Mouse (Mus musculus) CD4-positive naive resting alpha-beta T cell, adult 76 days (primary cell): ENCODE results near the gene Gm45021. TPM values are rescaled to one million over a fixed set of nuclear protein-coding genes. Genes with fewer than 3 reads are reported as not detected.

Source experiments
- total RNA-seq: library from RNA; stranded (reverse); gene quantifications from one replicate; pipeline ENCODE4 v1.2.4, GENCODE M21; 2023

Gene Gm45021
- total RNA-seq = not detected

GRCm38 (mm10) chr6:48589194-48589750 lies at the start of gene Gm45021:
Gene Gm45021, plus strand, starts transcription at chr6:48589610.

GRCm38 (mm10) chr6:48554280-48555103 lies 34.9 kb upstream of the Gm45021 start, which contains the start of gene Lrrc61:
Gene Lrrc61, plus strand, starts transcription at chr6:48554796.

GRCm38 (mm10) chr6:48572572-48573061 lies 16.8 kb upstream of the Gm45021 start, which contains the start of gene Rarres2:
Gene Rarres2, minus strand, starts transcription at chr6:48572789.

GRCm38 (mm10) chr6:48593158-48594042 lies 4.0 kb downstream of the Gm45021 start, which contains the start of the genes Repin1 and Gm44965:
Gene Repin1, plus strand, starts transcription at chr6:48593883.
Gene Gm44965, plus strand, starts transcription at chr6:48593941.

GRCm38 (mm10) chr6:48601271-48602079 lies 12.1 kb downstream of the Gm45021 start, which contains the start of gene Zfp775:
Gene Zfp775, plus strand, starts transcription at chr6:48602063.

GRCm38 (mm10) chr6:48626464-48626863 lies 37.1 kb downstream of the Gm45021 start, which contains the start of gene AI854703:
Gene AI854703, plus strand, starts transcription at chr6:48626764.

GRCm38 (mm10) chr6:48646995-48647394 lies 57.6 kb downstream of the Gm45021 start, which contains the start of gene Gimap8:
Gene Gimap8, plus strand, starts transcription at chr6:48647234.

Other genes starting within 250 kb of the Gm45021 start
- 42.2 TPM for gene Krba1, start 194.0 kb upstream of the Gm45021 start, total RNA-seq
- gene Zfp467, start 143.8 kb upstream of the Gm45021 start, total RNA-seq = 9.8 TPM
- gene Sspo, start 141.4 kb upstream of the Gm45021 start, total RNA-seq = 0.56 TPM
- gene Atp6v0e2, start 52.0 kb upstream of the Gm45021 start, total RNA-seq = 0.82 TPM
- 28.3 TPM for gene Lrrc61, start 34.8 kb upstream of the Gm45021 start, total RNA-seq
- gene Rarres2, start 16.8 kb upstream of the Gm45021 start, total RNA-seq = 1.6 TPM
- gene Repin1, start 4.3 kb downstream of the Gm45021 start, total RNA-seq = 1.8 TPM
- not detected for gene Gm44965, start 4.3 kb downstream of the Gm45021 start, total RNA-seq
- gene Zfp775, start 12.5 kb downstream of the Gm45021 start, total RNA-seq = 4.5 TPM
- 0.67 TPM for gene AI854703, start 37.2 kb downstream of the Gm45021 start, total RNA-seq
- gene Gimap8, start 57.6 kb downstream of the Gm45021 start, total RNA-seq = 164 TPM
- 220 TPM for gene Gimap9, start 86.5 kb downstream of the Gm45021 start, total RNA-seq
- gene Gimap4, start 94.9 kb downstream of the Gm45021 start, total RNA-seq = 451 TPM
- 2,802 TPM for gene Gimap6, start 118.6 kb downstream of the Gm45021 start, total RNA-seq
- gene Gm28053, start 129.0 kb downstream of the Gm45021 start, total RNA-seq = 19.9 TPM
- gene Gimap7, start 129.0 kb downstream of the Gm45021 start, total RNA-seq = 38.9 TPM
- 149 TPM for gene Gimap1, start 149.4 kb downstream of the Gm45021 start, total RNA-seq
- gene Gimap5, start 156.6 kb downstream of the Gm45021 start, total RNA-seq = 149 TPM
- 598 TPM for gene Gimap3, start 181.2 kb downstream of the Gm45021 start, total RNA-seq